Mouse (Mus musculus) bone marrow, adult 2 months (tissue): ENCODE measurements around the gene Fmo2. TPM values are rescaled to one million over a fixed set of nuclear protein-coding genes. Genes with fewer than 3 reads are reported as not detected.

Source experiments
- H3K27ac ChIP-seq: fragments of 200-500 bp; 2 replicates; pipeline ENCODE4 v1.5.1; 2012; ENCODE audit warnings: low read depth, mild to moderate bottlenecking, control low read depth, inconsistent platforms, low read length; ENCODE audit not compliant: control insufficient read depth, poor library complexity, insufficient read depth
- H3K4me1 ChIP-seq: fragments of 200-500 bp; 2 replicates; pipeline ENCODE4 v1.6.1; 2011; ENCODE audit warnings: low read length; ENCODE audit not compliant: control insufficient read depth, insufficient read depth
- H3K4me3 ChIP-seq: fragments of 200-500 bp; replicated peaks from 2 replicates; pipeline ENCODE3; 2011; ENCODE audit warnings: mild to moderate bottlenecking, low read depth, low read length, control low read depth; ENCODE audit not compliant: control insufficient read depth
- CTCF ChIP-seq: fragments of 200-500 bp; IDR thresholded peaks from 2 replicates; pipeline ENCODE4 v1.5.1; 2011; ENCODE audit warnings: low read length, control low read depth; ENCODE audit not compliant: control insufficient read depth, insufficient read depth
- POLR2A ChIP-seq: fragments of 200-500 bp; IDR thresholded peaks from 2 replicates; pipeline ENCODE4 v1.6.1; 2011; ENCODE audit warnings: low read depth, mild to moderate bottlenecking, control low read depth, low read length, borderline replicate concordance; ENCODE audit not compliant: control insufficient read depth
- WGBS: fragments of 180-500 bp; shearing (Covaris S2); methylation state at CpG from one replicate; pipeline ENCODE4 v1.1.7; 2018; 5-methylcytosine and 5-hydroxymethylcytosine counted together
- polyA plus RNA-seq: library from polyadenylated mRNA; stranded (reverse); fragments of >200 nt; gene quantifications from 2 replicates; pipeline ENCODE4 v1.2.4, GENCODE M21; 2011; ENCODE audit warnings: low replicate concordance; ENCODE audit not compliant: missing spikeins, insufficient read depth, insufficient read length

Fmo2 gene
- polyA plus RNA-seq, 1 experiment = 11.6 TPM

DNA sequence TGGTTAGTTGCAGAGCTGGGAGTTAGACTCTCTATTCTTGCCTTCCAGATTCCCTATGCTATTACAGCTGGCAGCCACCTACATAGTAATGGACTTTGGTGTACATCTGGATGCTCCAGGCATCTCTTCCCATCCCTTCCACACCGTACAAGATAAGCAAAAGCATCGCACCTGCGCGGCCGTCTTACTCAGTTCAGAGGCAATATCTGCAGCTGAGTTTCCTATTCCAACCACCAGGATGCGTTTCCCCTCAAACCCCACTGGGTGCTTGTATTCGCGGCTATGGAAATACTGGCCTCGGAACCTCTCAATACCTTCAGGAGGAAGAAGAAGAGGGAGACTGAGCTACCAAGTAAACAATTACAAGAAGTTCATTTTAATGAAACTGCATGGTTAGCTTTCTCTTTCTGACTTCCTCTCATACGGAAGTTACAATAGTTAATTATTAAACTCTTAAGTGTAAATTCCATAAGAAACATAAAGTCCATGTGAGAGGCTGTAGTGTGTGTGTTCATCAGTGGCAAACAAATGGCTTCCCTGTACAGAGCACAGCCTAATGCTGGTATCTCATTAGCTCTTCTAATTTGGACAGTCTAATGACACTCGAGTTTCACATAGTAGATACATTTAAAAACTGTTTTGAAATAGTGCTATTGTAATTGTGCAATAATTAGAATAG, 12.2 kb downstream of the Fmo2 start:
- WGBS = 82% methylated on average over 11 of the region's 11 CpGs

GRCm38 (mm10) chr1:162882681-162883080, 15.8 kb downstream of the Fmo2 start:
- TF ChIP-seq CTCF (no peak), POLR2A (no peak)
- 70% methylated on average over 4 of the region's 4 CpGs for WGBS
- no peaks in the 10 kb centered on the region for H3K4me1 ChIP-seq
- H3K27ac ChIP-seq = no peak overlapping the region
- no peak overlapping the region for H3K4me3 ChIP-seq

More for the DNA sequence above, 12.2 kb downstream of the Fmo2 start:
- Histone ChIP-seq H3K4me3 (no peak overlapping the region), H3K4me1 (no peaks in the 10 kb centered on the region), H3K27ac (no peak overlapping the region)
- no peak for TF ChIP-seq CTCF
- TF ChIP-seq POLR2A = no peak

- no peak overlapping the region for H3K27ac ChIP-seq
- TF ChIP-seq POLR2A = no peak
- TF ChIP-seq CTCF = peak; percentile 69
- H3K4me3 ChIP-seq = no peak overlapping the region
- WGBS = 36% methylated on average over 11 of the region's 11 CpGs
- no peaks in the 10 kb centered on the region for H3K4me1 ChIP-seq
These were observed 18.7 kb downstream of the Fmo2 start for GRCm38 (mm10) chr1:162879595-162880369.

DNA sequence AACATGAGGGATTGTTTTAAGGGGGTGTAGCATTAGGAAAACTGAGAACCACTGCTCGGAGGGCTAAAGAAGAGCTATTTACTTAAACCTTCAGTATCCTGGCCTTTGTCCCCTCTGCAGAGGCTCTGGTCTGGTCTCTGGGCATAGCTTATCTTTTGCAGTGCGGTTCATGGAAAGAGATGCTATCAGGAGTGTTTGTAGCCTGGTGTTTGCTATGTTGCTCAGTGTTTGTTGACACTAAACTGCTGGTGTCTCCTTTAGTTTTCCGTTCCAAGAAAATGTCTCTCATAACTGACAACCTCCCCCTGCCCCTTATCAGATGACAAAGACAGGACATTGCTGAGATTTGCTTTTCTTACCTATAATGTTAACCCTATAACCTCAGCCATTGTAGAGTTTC, 23.4 kb downstream of the Fmo2 start:
- Histone ChIP-seq H3K27ac (no peak overlapping the region), H3K4me1 (no peaks in the 10 kb centered on the region), H3K4me3 (no peak overlapping the region)
- 61% methylated on average over 3 of the region's 3 CpGs for WGBS
- TF ChIP-seq POLR2A (no peak), CTCF (no peak)

- TF ChIP-seq CTCF (no peak), POLR2A (no peak)
- Histone ChIP-seq H3K4me3 (no peak overlapping the region), H3K27ac (no peak overlapping the region), H3K4me1 (no peaks in the 10 kb centered on the region)
- 41% methylated on average over 9 of the region's 9 CpGs for WGBS
These were observed 26.7 kb downstream of the Fmo2 start for GRCm38 (mm10) chr1:162871701-162872311.

GRCm38 (mm10) chr1:162870978-162871377, 27.5 kb downstream of the Fmo2 start:
- H3K4me1 ChIP-seq = no peaks in the 10 kb centered on the region

DNA sequence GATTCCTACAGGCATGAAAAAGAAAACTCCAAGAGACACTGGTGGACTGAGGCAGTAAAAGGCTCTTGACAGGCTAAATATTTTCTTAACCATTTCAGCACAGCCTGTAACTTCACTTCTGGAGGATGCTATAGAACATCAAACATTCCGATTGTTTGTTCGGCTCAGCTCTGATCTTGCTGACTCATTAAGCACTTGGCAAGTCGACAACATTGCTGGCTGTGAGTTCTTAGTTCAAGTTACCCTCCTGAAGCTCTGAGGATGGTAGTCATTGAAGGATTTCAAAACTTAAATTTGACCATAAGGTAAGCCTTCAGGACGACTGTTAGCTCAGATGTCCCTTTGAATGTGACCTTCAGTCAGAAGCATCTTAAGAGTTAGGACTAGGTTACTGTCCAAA, 31.1 kb downstream of the Fmo2 start:
- Histone ChIP-seq H3K4me1 (no peaks in the 10 kb centered on the region), H3K4me3 (no peak overlapping the region), H3K27ac (no peak overlapping the region)
- 70% methylated on average over 4 of the region's 4 CpGs for WGBS
- TF ChIP-seq CTCF (no peak), POLR2A (no peak)

More at GRCm38 (mm10) chr1:162870978-162871377, 27.5 kb downstream of the Fmo2 start:
- TF ChIP-seq CTCF (no peak), POLR2A (no peak)
- Histone ChIP-seq H3K4me3 (no peak overlapping the region), H3K27ac (no peak overlapping the region)
- WGBS = 68% methylated on average over 7 of the region's 7 CpGs

GRCm38 (mm10) chr1:162866280-162866681, 32.2 kb downstream of the Fmo2 start, which contains the start of gene Fmo1:
TSS of gene Fmo1 (minus strand) at chr1:162866610.
- Histone ChIP-seq H3K27ac (no peak within 1 kb of the TSS), H3K4me3 (no peak within 1 kb of the TSS), H3K4me1 (no peaks in the 10 kb centered on the region)
- WGBS = 38% methylated on average over 7 of the region's 7 CpGs
- TF ChIP-seq CTCF (no peak), POLR2A (no peak)
